Mouse (Mus musculus): ENCODE measurements at regions not wholly inside any gene's neighbourhood (a gene's known extent, or its start where the extent isn't known, plus 50 kb on each side); places are given as distances from the start of the nearest gene placed in this dataset.
A peak's percentile ranks its signal among the peaks of the same experiment; 100 is the strongest.

DNA sequence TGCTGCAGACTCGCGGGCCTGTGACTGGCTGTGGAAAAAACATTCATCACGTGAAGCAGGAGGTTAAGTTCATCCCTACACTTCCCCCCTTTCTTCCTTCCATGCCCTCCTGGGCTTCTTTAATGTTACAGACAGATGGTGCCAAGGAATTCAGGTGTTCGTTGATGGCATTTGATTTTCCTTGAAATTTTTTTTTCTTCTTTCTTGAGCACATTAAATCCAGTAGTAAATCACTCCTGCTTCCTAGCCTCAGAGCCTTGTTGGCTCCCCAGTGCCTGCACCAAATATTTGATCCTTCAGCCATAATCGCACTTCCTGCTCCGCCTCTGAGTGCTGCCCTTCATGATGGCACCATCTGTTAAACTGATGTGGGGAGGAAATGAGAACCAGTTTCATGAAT is 184.8 kb downstream of the Cmpk2 start:
- DNase-seq (ENCODE audit: low spot score in 2 of 2) = no peak

DNA sequence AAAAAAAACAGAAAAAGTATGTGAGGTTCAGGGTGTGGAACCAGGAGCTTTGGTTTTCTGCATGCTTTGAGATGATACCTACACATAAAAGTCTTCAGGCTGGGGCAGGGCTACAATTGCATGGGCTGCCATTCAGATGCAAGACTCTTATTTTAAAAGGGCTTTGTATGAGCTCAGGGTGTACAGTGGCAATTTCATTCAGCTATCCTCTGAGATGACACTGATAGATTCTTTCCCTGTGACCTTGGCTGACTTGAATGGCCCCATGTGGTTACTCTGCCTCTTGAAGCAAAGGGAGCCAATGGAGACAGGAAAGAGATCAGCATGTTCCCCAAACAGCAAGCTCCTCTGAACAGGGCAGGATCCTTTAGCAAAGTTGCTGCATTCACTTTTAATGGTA is 177.1 kb downstream of the Cmpk2 start:
- no peak for DNase-seq (ENCODE audit: low spot score in 2 of 2)

DNA sequence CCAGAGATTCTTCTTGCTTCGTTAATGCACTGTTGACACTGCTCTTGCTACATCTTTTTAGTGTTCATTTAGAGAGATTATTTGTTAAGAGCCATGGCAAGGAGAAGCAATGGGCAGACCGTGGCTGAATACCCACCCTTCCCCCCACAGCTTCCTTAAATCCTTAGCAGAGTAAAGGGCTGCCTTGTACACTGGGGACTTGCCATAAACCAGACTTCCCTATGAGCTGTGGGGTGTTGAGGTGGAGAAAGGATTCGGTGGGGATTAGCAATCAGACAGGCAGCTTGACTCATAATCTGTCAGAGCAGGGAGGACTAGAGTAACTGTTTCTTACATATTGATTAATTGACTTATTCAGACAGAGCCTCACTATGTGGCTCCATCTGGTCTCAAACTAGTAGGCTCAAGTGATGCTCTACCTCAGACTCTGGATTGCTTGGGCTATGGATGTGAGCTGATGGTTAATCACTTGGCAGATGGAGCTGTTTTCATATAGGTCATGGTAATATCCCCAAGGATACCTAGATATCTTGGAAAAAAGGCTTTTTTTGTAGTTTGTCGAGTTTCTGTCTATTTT is 166.7 kb downstream of the Cmpk2 start:
- no peak for DNase-seq (ENCODE audit: low spot score in 2 of 2)

GRCm38 (mm10) chr12:26635253-26635652 is 166.2 kb downstream of the Cmpk2 start:
- no peak for DNase-seq (ENCODE audit: low spot score in 2 of 2)

DNA sequence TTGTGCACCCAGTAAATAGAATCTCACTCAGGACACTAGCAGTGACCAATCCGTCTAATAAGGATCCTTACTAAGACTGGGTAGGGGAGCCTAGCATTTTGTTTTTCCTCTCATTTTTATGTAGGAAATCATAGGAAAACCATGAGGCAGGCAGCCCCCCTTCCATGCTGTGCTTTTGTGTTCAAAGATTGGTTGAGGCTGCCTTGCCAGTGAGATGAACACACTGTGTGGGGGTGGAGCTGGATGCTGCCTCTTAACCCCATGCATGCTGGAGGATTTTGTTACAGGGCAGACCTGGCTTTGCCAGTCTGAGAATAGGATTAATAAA is 162.8 kb downstream of the Cmpk2 start:
- DNase-seq (ENCODE audit: low spot score in 2 of 2) = peak in 1 of 2 experiments; percentile 14

DNA sequence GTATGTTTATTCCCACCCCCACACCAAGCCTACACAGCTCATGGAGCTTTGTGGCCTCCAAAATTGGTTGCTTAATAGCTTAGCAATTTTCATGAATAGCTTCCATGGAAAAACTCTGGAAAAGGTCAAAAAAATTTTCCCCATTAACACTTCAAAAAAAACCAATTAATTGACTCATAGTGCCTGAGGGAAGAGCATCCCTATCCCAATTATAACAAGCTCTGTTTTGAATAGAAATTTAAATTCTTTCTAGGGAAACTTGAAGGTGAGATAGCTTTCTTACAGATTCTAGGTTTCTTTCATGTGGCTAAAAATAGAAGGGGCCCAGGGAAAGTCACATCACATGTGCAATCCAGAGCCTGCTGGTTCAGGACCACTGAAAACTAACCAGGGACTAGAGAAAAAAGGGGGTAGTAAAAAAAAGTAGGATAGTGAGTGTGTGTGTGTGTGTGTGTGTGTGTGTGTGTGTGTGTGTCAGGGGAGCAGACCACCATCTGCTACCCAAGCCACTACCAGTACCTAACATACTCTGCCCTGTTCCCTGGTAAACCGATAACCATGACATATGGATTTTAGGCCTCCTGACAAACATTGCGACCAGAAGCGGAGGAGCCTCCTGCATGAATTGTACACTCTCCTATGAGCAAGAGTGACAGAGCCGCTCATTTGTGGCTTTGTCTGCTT is 162.2 kb downstream of the Cmpk2 start:
- DNase-seq (ENCODE audit: low spot score in 2 of 2) = no peak

GRCm38 (mm10) chr12:26621135-26621932 is 152.3 kb downstream of the Cmpk2 start:
- DNase-seq (ENCODE audit: low spot score in 2 of 2) = peak; percentile 6 to 10

- DNase-seq (ENCODE audit: low spot score in 2 of 2) = peak in 1 of 2 experiments; percentile 15
These were observed 151.6 kb downstream of the Cmpk2 start for GRCm38 (mm10) chr12:26620501-26621134.

GRCm38 (mm10) chr12:26617969-26618368 is 149.0 kb downstream of the Cmpk2 start:
- no peak for DNase-seq (ENCODE audit: low spot score in 2 of 2)

GRCm38 (mm10) chr12:26613086-26613705 is 144.2 kb downstream of the Cmpk2 start:
- no peak for DNase-seq (ENCODE audit: low spot score in 2 of 2)

- no peak for DNase-seq (ENCODE audit: low spot score in 2 of 2)
These were observed 141.1 kb downstream of the Cmpk2 start for GRCm38 (mm10) chr12:26610079-26610478.

- no peak for DNase-seq (ENCODE audit: low spot score in 2 of 2)
These were observed 129.5 kb downstream of the Cmpk2 start for GRCm38 (mm10) chr12:26598501-26598900.

DNA sequence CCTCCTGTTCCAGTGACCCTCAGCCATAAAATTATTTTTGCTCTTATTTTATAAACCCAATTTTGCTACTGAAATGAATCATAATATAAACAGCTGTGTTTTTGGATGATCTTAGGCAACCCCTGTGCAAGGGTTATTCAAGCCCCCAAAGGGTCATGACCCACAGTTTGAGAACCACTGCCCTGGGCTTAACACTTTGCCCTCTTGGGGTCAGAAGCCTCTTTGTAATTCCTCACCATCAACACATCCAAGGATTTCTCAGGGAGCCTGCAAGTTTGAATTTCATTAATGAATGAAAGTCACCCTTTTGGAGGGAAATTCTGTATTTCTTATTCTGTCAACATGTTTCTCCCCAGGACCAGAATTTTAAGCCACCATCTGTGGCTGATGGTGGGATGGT is 123.1 kb downstream of the Cmpk2 start:
- no peak for DNase-seq (ENCODE audit: low spot score in 2 of 2)

- DNase-seq (ENCODE audit: low spot score in 2 of 2) = peak in 1 of 2 experiments; percentile 35
These were observed 120.1 kb downstream of the Cmpk2 start for GRCm38 (mm10) chr12:26589091-26589490.

DNA sequence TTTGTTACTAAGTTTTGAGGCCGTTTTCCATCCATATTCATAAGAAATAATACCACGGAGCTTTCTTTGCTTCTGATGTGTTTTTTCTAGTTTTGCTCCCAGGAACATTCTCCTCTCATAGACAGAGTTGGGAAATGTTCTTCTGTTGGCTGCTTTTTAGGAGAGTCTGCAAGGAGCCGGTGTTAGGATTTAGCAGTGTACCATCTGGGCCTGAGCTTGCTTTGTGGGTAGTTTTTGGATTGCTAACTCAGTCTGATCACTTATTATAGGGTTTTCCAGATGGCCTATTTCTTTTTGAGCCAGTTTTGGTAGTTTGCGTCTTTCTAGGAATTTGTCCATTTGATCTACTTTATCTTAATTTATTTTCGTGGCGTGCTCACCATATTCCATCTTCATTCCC is 108.4 kb downstream of the Cmpk2 start:
- peak; percentile 9 to 23 for DNase-seq (ENCODE audit: low spot score in 2 of 2)

- no peak for DNase-seq (ENCODE audit: low spot score in 2 of 2)
These were observed 102.6 kb downstream of the Cmpk2 start for GRCm38 (mm10) chr12:26571602-26572001.

- DNase-seq (ENCODE audit: low spot score in 2 of 2) = no peak
These were observed 98.4 kb downstream of the Cmpk2 start for GRCm38 (mm10) chr12:26567435-26567834.

GRCm38 (mm10) chr12:26562858-26563257 is 93.9 kb downstream of the Cmpk2 start:
- no peak for DNase-seq (ENCODE audit: low spot score in 2 of 2)

GRCm38 (mm10) chr12:26559560-26559959 is 90.6 kb downstream of the Cmpk2 start:
- no peak for DNase-seq (ENCODE audit: low spot score in 2 of 2)

DNA sequence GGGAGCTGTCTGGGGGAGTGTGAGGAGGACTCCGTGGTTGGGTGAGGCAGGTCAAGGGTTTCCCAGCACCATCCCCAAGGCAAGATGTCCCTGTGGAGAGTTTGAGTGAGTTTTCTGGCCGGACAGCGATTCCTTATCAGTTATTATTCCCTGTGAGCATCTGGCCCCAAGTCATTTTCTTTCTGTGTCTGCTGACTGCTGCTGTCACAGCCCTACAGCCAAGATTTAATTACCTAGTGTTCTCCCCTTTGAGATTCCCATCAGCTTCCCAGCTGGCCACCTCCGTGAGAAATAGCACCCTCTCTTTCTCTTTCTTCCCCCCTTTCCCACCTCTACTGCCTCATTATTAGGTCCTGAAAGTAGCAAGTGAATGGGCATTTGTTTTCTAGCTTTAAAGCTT is 88.4 kb downstream of the Cmpk2 start:
- DNase-seq (ENCODE audit: low spot score in 2 of 2) = no peak

GRCm38 (mm10) chr12:26551168-26551926 is 82.3 kb downstream of the Cmpk2 start:
- DNase-seq (ENCODE audit: low spot score in 2 of 2) = no peak

All from frontal cortex, postnatal 10 days (tissue).